Mouse (Mus musculus) left cerebral cortex, postnatal 36 days (tissue): ENCODE measurements at regions not wholly inside any gene's neighbourhood (a gene's known extent, or its start where the extent isn't known, plus 50 kb on each side); places are given as distances from the start of the nearest gene placed in this dataset.
A peak's percentile ranks its signal among the peaks of the same experiment; 100 is the strongest.

ENCODE experiments used
- DNase-seq, 2 experiments: peaks; one replicate each; pipeline ENCODE4 v3.0.0; 2021 to 2022; ENCODE audit warnings: low spot score in 2 of 2, mixed read lengths in 1 of 2
- intact Hi-C: fragments of 180-260 bp; cut with DNase I; formaldehyde crosslinking; loops from one replicate; pipeline ENCODE4 v1.15.1; 2025

- intact Hi-C loops = no loop called here
- no peak for DNase-seq
Measured at GRCm38 (mm10) chr7:36352761-36353160, 345.2 kb upstream of the Tshz3 start.

- intact Hi-C loops = no loop called here
- no peak for DNase-seq
Measured at GRCm38 (mm10) chr7:36350616-36351015, 347.3 kb upstream of the Tshz3 start.

GRCm38 (mm10) chr7:36348195-36348594, 349.7 kb upstream of the Tshz3 start:
- intact Hi-C loops = no loop called here
- no peak for DNase-seq

GRCm38 (mm10) chr7:36334857-36335256, 363.1 kb upstream of the Tshz3 start:
- intact Hi-C loops = loop anchor here (5.0 to 10.0 kb wide), 4 partner anchors 263 to 1002 kb away; partner anchors contain the start of gene Tshz3
- peak; percentile 18 to 19 for DNase-seq

GRCm38 (mm10) chr7:36334091-36334490, 363.8 kb upstream of the Tshz3 start:
- DNase-seq = peak; percentile 8 to 11
- intact Hi-C loops = loop anchor here (5.0 to 10.0 kb wide), 3 partner anchors 262 to 429 kb away; partner anchors contain the start of gene Tshz3

GRCm38 (mm10) chr7:36332633-36333032, 365.3 kb upstream of the Tshz3 start:
- intact Hi-C loops = loop anchor here (5.0 to 10.0 kb wide), 3 partner anchors 260 to 428 kb away; partner anchors contain the start of gene Tshz3
- peak; percentile 26 to 41 for DNase-seq

- no peak for DNase-seq
- intact Hi-C loops = no loop called here
Measured at GRCm38 (mm10) chr7:36328141-36328540, 369.8 kb upstream of the Tshz3 start.

- intact Hi-C loops = no loop called here
- DNase-seq = no peak
Measured at GRCm38 (mm10) chr7:36324035-36324434, 373.9 kb upstream of the Tshz3 start.

GRCm38 (mm10) chr7:36322181-36322580, 375.7 kb upstream of the Tshz3 start:
- DNase-seq = no peak
- intact Hi-C loops = no loop called here

GRCm38 (mm10) chr7:36317466-36318212, 380.3 kb upstream of the Tshz3 start:
- DNase-seq = no peak
- intact Hi-C loops = no loop called here

- DNase-seq = no peak
- intact Hi-C loops = no loop called here
Measured at GRCm38 (mm10) chr7:36313751-36314150, 384.2 kb upstream of the Tshz3 start.

GRCm38 (mm10) chr7:36309761-36310605, 387.9 kb upstream of the Tshz3 start:
- intact Hi-C loops = no loop called here
- no peak for DNase-seq

GRCm38 (mm10) chr7:36308726-36309125, 389.2 kb upstream of the Tshz3 start:
- intact Hi-C loops = no loop called here
- no peak for DNase-seq

GRCm38 (mm10) chr7:36308106-36308620, 389.8 kb upstream of the Tshz3 start:
- intact Hi-C loops = no loop called here
- DNase-seq = peak; percentile 28 to 35

GRCm38 (mm10) chr7:36277275-36277674, 420.6 kb upstream of the Tshz3 start:
- intact Hi-C loops = no loop called here

GRCm38 (mm10) chr7:36268966-36269365, 429.0 kb upstream of the Tshz3 start:
- intact Hi-C loops = no loop called here
- DNase-seq = no peak

More at GRCm38 (mm10) chr7:36277275-36277674, 420.6 kb upstream of the Tshz3 start:
- DNase-seq = no peak

- DNase-seq = peak in 1 of 2 experiments; percentile 6
- intact Hi-C loops = no loop called here
Measured at GRCm38 (mm10) chr7:36265163-36265823, 432.6 kb upstream of the Tshz3 start.

- DNase-seq = peak; percentile 10 to 17
- intact Hi-C loops = no loop called here
Measured at GRCm38 (mm10) chr7:36262124-36262710, 435.7 kb upstream of the Tshz3 start.

GRCm38 (mm10) chr7:36257102-36257501, 440.8 kb upstream of the Tshz3 start:
- DNase-seq = peak; percentile 30 to 40

More at GRCm38 (mm10) chr7:36257102-36257501, 440.8 kb upstream of the Tshz3 start:
- intact Hi-C loops = no loop called here
